Mouse (Mus musculus) testis, postnatal 14 days (tissue): ENCODE results near the gene Map1a.

Experiments used
- DNase-seq: peaks from one replicate; pipeline ENCODE4 v3.0.0; 2021; ENCODE audit warnings: low spot score

Gene Map1a

DNA sequence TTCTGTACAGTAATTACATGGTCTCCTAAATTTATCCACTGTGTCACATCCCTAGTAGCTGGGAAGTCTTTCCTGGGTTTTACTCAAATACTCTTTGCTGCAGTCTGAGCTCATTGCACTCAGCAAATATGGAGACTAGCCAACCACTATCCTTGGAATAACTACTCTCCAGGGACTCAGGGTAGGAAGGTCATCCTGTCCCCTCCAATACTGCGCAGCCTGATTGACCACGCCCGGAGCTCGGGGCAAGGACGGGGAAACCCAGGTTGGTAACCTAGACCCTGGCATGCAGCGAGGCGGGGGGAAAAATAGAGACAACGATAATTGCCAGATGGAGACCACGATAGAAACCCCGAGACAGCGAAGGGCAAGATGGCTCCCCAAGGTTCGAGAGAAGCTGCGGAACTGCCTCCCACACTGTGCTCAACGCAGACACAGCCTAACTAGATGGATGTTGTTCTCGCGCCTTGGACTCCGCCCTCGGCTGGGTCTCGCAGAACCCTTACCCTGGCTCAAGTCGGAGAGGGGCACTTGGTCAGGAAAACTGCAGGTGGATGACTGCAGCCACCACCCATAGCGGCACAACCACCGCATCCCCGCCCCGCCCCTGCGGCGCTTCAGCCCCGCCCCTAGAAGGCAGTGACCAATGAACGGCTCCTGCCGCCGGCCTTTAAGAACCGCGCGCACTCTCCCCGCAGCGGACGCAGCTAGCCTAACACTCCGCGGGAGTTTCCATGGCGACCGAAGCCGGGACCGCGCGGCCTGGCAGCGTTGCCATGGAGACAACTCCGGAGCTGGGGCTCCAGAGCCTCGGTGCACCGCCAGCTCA, at the start of gene Map1a:
TSS of gene Map1a (plus strand) at position 700 of the 829 bp plus-strand sequence.
- DNase-seq: peak; percentile 95

DNA sequence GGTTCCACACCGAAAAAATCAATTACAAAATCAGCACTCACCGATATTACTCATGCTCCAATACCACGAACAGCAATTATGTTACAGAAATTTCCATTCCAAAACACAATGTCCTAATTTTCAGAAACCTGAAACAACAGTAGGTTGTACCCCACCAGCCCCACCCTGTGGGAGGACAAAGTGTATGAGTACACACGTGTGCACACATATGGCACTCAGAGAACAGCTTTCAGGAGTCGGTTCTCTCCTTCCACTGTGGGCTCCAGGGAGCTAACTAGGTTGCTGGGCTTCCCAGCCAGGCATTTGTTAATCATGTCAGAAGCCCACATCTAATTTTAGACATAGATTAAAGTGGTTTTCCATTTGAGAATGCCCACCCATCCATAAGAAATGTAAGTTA, 45.3 kb upstream of the Map1a start:
- DNase-seq: no peak

DNA sequence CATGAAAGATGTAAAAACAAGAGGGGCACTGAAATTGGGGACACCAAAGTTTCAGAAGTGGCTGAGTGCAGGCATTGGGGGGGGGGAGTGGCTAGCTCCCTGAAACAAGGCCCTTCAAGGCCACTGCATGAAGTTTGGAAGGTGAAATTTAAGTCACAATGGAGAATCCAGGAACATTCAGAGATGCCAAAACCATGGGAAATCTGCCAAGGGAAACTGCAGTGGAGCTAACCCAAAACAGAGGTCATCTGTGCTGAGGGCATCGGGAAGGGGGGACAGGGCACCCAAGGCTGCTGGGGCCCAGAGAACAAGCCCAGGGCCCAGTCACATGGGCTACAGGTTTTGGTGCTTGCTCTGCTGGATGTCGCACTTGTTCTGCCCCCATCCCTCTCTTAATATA, 39.6 kb upstream of the Map1a start:
- no peak for DNase-seq

DNA sequence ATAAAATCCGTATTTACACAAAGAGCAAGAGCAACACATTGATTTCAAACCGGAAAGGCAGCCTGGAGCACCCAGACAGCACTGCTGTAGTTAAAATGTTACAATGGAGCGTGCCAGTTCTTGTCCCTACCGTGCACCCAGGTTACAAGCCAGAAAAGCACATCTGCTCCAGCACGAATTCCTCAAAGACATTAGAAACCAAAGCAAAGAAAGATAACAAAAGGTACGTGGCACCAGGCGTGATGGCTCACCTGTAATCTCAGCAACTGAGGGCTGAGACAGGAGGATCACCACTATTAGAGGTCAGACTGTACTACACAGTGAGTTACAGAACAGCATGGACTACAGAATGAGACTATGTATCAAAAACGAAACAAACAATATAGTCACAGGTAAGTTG, 21.0 kb upstream of the Map1a start:
- DNase-seq: no peak

DNA sequence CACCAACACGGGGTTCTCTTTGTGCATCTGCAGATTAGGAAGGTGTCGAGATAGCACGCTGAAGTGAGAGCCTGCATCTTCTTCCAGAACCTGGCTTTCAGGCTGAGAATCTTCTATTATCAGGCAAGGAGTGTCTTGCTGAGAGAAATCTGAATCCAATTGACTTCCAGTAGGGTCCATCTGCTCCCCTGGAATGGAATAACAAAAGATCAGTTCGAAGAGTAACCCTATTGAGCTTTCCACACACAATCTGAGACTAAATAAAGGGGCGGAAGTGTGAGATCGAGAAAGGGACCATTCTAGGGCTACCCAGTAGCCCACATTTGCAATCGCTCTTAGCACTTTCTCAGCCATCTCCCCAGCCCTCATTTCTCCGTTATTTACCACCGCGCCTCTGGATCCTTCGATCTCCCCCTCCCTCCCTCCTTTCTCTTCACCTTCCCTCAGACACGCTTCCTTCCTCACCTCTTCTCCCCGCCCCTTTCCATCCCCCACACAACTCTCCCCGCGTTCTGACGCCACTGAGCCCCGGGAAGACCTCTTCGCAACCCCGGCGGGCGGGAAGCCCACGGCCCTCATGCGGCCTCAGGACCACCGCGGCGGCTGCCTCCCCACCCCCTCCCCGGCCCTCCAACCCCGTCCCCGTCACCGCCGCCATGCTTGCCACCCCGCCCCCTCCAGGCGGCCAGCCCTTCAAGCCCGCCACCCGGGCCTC, 18.7 kb upstream of the Map1a start:
- DNase-seq: no peak

DNA sequence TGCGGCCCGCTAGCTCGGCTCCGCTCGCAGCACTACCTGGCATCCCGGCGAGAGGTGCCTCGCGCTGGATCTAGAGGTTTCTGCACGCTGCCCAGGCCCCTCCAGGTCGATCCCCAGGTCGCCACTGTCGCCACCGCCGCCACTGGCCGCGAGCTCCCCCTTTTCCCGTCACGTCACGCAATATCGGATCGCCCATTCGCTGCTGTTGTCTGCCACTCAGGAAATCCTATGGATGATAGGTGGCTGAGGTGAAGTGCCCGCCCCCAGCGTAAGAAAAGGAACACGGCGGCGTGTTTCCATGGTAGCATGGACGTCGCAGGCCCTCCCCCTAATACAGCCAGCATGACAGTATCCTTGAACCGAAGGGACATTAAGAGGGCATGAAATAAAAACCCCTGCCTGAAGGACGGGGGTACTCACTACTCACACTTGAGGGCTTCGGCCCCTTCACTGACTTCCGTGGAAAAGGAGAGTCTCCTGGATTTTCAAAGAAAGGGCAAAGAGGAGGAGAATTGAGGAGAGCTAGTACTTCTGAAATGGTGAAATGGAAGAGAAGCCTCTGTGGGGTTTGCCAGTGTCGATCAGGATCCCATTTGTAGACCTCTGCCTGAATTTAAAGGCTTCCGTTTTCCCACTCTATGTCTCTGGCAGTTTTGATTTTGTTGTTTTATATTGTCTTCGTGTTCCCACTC, 18.0 kb upstream of the Map1a start, which contains the start of gene Trp53bp1:
TSS of gene Trp53bp1 (minus strand) at position 172 of the 692 bp plus-strand sequence.
- peak; percentile 96 for DNase-seq

DNA sequence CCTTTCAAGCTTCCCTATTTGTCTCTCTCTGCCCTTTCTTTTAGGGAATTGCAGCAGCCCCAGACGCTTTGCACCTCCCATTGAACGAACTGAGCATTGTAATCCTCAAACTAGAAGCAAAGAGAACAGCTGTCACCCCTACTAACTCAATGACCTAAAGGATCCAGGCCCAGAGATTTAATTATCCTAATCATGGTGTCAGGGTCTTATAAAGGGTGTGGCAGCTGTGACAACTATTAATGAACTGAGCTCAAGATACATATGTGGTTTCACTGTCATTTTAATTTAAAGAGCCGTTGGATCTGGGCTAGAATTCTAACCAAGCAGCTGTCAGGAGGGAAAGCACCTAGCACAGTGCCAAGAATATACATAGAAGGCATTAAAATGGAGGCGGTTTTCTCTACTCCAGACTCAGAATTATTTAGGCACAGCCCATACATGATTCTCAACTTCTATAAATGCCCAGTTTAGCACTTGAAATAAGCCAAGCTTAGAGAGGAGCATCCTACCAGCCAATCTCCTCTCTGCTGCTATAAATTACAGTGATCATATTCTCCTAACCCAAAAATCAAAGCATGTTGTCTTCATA, 17.4 kb upstream of the Map1a start:
- no peak for DNase-seq

DNA sequence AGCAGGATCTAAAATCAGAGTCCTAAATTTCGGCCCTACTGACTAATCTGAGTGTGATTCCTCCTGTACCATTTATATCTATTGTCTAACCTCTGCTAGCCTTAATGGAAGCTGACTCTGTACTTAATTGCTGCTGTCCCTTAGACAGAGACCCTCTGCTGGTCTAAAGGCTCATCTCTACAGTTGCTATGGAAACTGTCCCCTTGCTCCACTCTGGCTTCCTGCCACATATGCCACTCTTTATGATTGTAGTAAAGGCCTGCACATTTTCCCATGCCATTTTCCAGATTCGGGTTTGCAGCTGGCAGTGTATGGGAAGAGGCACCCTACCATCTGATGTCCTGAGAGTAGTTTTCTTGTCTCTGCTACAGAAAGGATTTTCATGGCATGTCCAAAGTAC, 1.6 kb upstream of the Map1a start:
- DNase-seq: no peak

DNA sequence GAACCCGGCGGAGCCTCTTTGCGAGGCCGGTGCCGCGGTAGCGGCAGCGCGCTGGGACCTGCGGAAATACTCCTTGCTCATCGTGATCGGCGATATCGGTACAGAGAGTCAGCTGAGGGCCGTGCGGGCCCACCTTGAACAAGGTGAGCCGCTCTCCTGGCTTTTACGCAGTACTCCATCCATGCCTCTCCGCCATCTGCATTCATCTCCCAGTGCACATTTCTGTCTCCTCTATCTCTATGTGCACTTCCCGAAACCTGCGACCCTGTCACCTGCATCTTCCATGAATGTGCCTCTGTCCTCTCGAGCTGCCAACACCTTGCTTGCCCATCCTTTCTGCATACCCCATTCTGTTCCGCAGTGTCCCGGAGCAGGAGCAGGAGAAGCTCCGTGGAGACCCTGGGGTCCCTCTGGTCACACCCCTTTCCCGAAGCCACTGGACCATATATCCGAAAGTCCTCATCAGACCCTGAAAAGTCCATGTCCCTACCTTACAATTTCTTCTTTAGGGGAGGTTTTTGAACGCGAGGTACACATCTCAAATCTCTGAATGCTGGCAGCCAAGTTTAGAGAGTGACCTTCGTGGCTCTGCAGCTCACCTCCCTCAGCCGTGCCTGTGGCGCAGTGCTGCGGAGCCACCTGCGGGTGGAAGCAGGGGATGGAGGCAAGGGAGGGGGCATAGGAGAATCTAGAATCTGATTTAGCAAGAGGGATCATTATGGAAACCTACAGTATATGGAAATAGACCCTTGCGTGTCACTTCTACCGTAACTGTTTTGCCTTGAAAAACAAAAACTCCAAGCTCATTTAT, 535 bp downstream of the Map1a start:
- DNase-seq: no peak

DNA sequence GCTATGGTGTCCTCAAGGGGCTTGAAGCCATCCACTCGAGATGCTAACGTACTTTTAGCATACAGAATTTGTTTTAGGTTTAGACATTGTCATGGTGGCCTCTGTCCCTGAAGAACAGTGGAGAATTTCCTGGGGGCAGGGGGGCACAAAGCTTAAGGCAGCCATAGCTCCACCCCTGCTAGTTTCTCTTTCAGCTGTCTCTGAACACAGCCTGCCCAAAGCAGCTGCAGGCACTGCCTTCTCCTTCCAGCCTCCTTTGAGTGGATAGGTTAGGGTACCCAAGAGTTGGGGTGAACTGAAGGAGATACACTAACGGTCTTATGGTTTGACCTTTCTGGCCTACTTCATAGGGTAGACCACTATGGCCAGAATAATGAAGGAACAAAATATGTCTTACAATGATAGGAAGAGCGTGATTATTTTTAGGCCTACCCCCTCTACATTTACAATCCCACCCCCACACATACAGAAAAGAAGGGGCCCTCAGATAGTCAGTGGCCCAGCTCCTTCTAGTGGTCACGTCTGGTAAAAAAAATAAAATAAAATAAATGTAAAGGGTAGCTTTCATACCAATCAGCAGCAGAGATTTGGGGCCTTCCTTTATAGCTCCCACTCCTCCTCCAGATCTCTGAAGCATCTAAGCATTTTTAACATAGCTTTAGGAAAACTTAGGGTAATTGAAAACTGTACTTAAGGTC, 3.1 kb downstream of the Map1a start:
- no peak for DNase-seq

DNA sequence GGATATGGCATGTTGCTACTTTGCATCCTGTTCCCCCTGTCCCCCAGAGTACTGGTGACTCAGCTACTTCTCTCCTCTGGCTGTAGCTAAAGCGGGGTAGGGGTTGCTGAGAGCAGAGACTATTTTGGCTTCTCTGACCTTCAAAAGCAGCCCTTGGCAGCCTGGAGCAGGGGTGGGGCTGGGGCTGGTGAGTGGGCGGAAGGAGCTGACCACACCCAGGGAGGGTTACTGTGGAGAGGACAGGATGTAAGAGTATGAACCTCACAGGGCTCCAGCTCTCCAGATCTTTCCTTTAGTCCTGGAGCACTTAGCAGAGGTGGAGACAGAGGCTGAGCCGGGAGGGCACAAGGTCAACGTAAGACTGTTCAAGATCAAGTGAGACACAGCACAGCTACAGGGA, 4.8 kb downstream of the Map1a start:
- peak; percentile 53 for DNase-seq

DNA sequence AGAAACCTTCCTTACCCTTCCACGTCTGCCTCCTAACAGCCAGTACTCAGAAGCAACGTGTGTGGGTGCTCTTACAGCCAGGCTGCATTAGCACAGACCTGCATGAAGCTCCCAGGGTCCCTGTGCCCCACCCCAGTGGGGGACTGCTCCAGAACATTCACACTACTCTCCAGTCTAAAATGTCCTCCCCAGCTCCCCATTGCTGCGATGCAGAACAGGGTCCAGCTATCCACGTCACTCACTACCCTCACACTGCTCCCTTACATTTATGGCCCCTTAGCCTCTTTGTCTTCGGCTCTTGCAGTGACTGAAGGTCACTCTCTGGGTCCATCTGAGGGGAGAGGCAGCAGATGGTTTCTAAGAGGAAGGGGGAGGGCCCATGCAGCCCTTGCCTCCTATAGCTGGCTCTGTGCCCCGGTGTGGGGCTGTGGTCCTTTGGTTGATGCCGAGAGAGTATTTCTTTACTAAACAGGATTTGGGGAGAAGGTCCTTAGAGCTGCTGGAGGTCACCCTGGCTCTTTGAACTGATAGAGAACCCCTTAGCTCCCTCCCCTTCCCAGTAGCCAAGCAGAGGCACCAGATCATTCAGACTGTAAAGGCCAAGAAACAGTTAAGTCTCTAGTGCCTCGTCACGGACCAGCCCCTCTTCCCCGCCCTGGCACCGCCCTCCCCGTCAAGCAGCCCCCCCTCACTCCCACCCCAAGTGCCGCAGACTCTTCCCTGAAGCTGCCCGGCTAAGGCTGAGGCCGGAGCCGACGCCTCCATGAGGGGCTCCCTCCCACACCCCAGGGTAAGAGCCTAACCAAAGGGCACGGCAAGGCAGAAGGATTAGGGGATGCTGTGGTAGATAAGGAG, 5.6 kb downstream of the Map1a start:
- no peak for DNase-seq

DNA sequence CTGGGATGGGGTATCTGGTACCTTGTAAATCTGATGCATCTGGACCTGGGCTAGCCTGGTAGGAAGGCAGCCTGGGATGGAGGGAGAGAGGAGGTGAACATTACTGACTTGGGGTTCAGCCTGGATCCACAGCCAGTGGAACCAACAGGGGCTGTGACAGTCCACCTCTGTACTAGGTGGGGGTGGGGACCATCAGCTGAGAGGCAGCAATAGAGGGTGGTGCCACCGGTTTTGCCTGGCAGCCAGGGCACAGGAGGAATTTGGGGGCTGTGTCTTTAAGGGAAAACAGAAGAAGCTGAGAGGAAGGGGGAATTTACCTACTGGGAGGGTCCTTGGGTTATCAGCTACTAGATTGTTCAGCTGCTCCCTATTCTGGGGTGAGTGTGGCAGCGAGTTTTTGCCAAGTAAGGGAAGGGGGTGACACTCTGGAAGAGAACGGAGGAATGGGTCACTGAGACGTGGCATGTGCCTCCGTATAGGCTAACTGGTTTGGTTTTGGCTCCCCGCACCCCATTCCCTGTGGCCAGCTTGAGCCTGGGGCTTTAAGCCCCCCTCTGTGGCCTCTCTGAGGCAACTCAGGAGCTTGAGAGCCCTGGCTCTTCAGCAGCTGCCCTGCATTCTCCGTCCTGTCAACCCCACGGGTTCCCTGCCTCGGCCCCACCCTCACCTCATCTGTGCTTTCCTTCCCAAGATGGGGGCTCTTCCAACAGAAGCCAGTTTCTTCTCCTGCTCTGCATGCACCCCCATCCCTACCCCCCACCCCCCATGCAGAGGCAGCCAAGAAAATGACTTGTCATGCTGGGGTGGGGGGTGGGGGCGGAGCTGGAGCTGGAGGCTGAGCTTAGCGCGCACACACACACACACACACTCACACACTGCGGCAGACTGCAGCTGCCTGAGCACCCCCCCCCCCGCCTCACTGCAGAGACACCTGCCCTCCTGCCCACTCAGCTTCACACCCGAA, 6.5 kb downstream of the Map1a start:
- no peak for DNase-seq

DNA sequence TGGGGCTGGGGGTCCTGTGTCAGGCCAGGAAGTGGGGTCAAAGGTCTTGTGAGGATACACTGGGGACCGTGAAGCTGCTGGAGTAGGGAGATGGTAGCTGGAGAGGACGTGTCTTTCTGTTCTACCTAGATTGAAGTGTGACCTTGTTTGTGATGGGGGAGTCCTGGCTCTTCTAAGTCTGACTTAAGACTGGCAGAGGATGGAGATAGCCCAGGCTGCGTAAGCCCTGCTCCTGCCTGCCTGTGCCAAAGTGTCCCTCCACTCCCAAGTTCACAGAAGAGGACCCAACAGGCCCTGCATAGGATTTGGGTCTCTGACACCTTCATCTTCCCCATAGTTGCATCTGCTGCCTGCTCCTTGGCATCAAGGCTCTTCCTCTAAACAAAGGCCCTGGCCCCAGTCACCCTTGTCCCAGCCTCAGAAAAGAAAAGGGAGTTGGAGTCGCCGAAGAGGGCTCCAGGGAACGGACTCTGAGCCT, 7.4 kb downstream of the Map1a start:
- DNase-seq: no peak

DNA sequence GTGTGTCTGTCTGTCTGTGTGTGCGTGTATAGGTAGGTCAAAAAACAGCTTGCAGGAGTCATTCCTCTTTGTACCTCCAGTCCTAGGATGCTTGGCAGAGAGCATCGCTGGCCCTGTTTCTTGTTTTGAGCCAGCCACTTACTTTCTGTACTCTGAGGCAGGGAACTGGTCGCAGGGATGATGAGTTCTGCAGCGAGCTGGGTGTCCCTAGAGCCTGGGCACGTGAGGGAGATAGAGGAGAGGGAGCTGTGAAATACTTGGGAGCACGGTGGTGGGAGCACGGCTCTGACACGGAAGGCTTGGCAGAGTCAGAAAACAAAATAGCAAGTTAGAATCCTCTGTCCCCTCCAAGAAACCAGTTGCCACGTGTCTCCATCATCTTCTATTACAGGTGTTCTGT, 8.3 kb downstream of the Map1a start:
- no peak for DNase-seq

DNA sequence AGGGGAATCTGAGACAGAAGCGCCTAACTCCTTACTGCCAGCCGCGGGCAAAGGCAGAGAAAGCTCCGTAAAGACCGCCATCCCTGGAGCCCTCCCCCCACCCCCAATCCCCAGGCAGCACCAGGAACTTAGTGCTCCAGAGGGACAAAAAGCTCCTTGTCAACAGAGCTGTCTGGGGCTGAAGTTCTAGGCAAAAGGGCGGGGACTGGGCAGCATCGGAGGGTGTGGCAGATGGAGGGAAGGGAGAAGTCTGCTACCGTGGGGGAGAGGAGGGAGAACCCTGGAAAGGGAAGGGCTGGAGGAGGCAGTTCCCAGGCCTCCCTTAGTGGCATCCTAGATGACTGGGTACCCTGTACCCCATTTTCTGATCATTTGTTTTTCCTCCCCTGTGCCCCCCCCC, 8.7 kb downstream of the Map1a start:
- no peak for DNase-seq

DNA sequence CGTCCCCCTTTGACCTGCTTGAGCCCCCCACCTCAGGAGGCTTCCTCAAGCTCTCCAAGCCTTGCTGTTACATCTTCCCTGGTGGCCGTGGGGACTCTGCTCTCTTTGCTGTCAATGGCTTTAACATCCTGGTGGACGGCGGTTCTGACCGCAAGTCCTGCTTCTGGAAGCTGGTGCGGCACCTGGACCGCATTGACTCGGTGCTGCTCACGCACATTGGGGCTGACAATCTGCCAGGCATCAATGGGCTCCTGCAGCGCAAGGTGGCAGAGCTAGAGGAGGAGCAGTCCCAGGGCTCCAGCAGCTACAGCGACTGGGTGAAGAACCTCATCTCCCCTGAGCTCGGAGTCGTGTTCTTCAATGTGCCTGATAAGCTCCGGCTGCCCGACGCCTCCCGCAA, 10.1 kb downstream of the Map1a start:
- DNase-seq: no peak

DNA sequence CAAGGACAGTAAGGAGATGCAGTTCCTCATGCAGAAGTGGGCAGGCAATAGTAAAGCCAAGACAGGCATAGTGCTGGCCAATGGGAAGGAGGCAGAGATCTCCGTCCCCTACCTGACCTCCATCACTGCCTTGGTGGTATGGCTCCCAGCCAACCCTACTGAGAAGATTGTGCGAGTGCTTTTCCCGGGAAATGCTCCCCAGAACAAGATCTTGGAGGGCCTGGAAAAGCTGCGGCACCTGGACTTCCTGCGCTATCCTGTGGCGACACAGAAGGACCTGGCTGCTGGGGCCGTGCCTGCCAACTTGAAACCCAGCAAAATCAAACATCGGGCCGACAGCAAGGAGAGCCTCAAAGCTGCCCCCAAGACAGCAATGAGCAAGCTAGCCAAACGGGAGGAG, 10.6 kb downstream of the Map1a start:
- DNase-seq: no peak

DNA sequence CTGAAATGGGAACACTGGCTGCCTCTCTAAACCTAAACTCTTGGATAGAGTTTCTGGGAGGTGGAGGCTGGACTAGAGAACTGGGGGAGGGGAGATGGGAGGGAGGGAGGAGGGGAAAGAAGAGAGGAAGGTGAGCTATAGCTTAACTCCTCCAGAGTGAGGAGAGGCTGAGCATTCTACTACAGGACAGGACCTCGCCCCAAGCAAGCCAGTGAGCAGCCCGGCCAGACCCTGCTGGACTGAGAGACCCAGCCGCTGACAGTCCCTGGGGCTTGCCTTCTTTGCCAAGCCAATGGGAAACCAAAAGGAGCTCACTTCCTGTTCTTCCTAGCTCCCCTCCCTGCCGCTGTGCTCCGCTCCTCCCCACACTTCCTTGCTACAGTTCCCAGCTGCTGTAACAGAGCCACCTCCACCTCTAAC, 19.6 kb downstream of the Map1a start:
- no peak for DNase-seq
